Mouse (Mus musculus) lung, postnatal 36 days (tissue): ENCODE data around the gene Olfr1288.

Source experiments
- DNase-seq: peaks from one replicate; pipeline ENCODE4 v3.0.0; 2022; ENCODE audit warnings: mixed read lengths

Olfr1288 gene

DNA sequence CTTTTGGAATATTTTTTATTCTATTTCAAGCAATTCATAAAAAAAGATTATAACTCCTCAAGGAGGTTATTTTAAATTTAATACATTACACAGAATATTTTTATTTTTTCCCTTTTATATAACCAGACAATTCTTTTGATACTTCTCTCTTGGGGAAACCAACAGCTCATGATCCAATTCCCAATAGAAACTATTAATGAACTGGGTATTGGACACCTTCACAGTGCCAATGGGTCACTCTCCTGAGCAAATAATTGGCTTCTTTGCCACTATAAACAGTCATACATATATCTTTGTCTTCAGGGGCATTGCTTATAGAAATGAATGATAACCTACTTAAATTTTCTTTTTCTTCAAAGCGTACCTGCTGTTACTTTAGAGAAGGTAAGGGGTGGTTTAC, at the start of gene Olfr1288:
Olfr1288 (plus strand) TSS at position 301 of the 400 bp plus-strand sequence.
- DNase-seq: no peak

DNA sequence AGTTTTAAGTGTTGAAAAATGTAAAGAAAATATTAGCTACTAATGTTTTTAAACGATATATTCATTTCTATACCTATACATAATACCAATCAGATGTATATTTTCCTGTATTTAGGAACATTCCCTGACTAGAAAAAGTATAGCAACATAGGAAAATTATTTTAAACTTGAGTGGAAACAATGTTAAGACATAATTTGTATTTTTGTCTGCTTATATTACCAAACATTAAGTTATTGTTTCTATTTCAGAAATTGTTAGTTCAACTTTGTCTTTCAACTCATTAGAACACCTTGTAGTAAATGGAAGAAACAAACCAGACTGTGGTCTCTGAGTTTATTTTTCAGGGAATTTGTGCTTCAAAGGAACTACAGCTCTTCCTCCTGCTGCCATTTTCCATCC, 25.1 kb upstream of the Olfr1288 start, which contains the start of gene Olfr1287:
Olfr1287 (plus strand) TSS at position 301 of the 400 bp plus-strand sequence.
- no peak for DNase-seq

DNA sequence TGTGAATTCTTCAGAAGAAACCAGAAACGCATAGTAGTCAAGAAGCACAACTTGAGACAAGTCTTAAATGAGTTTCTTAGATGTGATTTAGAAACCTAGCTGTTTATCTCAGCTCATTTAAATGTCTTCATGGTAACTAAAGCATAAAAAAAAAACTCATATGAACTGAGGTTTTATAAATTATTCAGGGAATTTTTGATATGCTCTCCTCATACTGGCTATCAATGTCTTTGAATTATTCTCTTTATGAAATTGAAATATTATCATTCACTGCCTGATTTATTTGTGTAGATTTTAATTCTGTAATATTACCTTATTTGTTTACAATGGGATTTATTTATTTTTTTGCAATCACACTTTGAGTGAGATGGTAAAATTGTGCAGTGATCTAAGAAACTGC, 6.6 kb downstream of the Olfr1288 start, which contains the start of gene Olfr1289:
Olfr1289 (plus strand) TSS at position 301 of the 400 bp plus-strand sequence.
- DNase-seq: no peak

DNA sequence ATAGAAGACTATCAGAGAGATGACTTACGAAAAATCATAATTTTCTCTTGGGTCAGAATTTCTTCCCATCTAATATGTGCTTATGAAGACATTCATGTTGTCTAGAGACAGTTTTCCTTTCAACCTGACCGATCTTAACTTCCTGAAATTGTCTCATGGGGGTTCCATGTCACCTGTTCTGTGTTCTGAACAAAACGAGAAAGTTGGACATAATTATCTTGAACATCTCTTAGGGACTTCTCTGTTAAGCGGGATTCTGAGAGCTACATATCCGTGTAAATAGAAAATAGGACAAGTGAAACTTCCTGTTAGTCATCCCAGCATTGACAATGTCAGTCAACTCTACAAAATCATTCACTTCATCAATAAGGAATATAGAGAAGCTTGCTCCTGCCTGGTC, 19.8 kb downstream of the Olfr1288 start, which contains the start of gene Olfr1290:
Olfr1290 (minus strand) TSS at position 101 of the 400 bp plus-strand sequence.
- no peak for DNase-seq

DNA sequence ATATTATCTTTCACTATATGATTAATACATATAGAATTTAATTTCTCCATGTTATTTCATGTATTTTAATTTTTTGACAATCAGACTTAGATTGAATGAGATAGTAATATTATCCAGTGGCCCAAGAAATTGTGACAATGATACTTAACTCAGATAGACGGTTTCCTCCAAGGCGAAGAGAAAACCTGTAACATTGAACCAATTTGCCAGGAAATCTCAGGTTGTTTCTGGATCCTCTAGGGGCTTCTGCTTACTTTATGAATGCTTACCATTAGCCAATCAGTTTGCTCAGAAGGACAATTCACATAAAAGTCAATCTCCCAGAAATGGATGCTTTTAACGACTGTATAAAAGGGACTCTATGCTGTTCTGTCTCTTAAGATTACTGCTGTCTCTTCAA, 23.0 kb downstream of the Olfr1288 start, which contains the start of gene Olfr1291-ps1:
Olfr1291-ps1 (plus strand) TSS at position 301 of the 400 bp plus-strand sequence.
- no peak for DNase-seq

DNA sequence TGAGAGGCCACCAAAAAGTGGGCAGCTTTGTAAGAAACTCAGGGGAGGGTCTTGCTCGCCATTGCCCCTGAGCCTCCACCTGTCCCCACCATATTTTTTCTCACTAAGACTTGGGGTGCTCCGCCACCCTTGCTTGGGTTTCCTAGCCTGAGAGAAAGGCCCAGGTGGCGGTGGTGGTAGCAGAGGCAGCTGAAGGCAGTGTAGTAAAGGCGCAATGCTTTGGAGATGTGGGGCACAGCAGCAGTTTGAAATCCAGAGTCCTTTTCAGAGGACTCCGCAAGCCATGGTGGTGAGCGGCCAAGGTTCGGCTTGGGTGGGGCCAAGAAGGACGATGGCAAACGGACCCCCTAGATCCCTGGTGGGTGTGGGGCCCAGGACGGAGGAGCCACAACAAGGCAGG, 43.5 kb downstream of the Olfr1288 start:
- DNase-seq: no peak

DNA sequence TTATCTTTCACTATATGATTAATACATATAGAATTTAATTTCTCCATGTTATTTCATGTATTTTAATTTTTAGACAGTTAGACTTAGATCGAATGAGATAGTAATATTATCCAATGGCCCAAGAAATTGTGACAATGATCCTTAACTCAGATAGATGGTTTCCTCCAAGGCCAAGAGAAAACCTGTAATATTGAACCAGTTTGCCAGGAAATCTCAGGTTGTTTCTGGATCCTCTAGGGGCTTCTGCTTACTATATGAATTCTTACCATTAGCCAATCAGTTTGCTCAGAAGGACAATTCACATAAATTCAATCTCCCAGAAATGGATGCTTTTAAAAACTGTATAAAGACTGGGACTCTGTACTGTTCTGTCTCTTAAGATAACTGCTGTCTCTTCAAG, 51.0 kb downstream of the Olfr1288 start, which contains the start of gene Olfr1293-ps:
Olfr1293-ps (plus strand) TSS at position 301 of the 400 bp plus-strand sequence.
- no peak for DNase-seq
